27 mouse cellular contexts compared by ENCODE assay signal in the genomic region with DNA sequence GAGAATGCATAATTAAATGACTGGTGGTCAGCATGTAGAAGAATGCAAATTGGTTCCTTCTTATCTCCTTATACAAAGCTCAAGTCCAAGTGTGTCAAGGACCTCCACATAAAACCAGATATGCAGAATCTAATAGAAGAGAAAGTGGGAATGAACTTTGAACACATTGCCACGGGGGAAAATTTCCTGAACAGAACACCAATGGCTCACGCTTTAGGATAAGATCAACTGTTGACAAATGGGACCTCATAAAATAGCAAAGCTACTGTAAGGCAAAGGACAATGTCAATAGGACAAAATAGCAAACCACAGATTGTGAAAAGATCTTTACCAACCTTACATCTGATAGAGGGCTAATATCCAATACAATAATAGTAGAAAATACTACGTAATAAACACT.
"Had no signal": no experiment of that assay in that cellular context is flagged by ENCODE, and none has a peak within 500 bp of the region (broad histone marks: within the 10 kb centered on the region; RNA-seq: fewer than 3 reads in every experiment).

No protein-coding gene starts in this region.

- H3K4me1 ChIP-seq: embryonic facial prominence, embryonic 10.5 days; embryonic facial prominence, embryonic 12.5 days; embryonic facial prominence, embryonic 13.5 days; embryonic facial prominence, embryonic 15.5 days; forebrain, embryonic 10.5 days; forebrain, embryonic 12.5 days; forebrain, embryonic 13.5 days; forebrain, embryonic 15.5 days had no signal

- H3K27ac ChIP-seq: embryonic facial prominence, embryonic 10.5 days; embryonic facial prominence, embryonic 12.5 days; embryonic facial prominence, embryonic 13.5 days; embryonic facial prominence, embryonic 15.5 days; forebrain, embryonic 10.5 days; forebrain, embryonic 12.5 days; forebrain, embryonic 13.5 days; forebrain, embryonic 15.5 days; gastrocnemius, adult 2 months; heart, adult 2 months had no signal

- H3K4me3 ChIP-seq: embryonic facial prominence, embryonic 10.5 days; embryonic facial prominence, embryonic 12.5 days; embryonic facial prominence, embryonic 13.5 days; embryonic facial prominence, embryonic 15.5 days; erythroblast, embryonic 14.5 days; forebrain, embryonic 10.5 days; forebrain, embryonic 12.5 days; forebrain, embryonic 13.5 days; forebrain, embryonic 15.5 days; gastrocnemius, adult 2 months; heart, adult 2 months had no signal

- H3K9ac ChIP-seq: embryonic facial prominence, embryonic 12.5 days; embryonic facial prominence, embryonic 13.5 days; embryonic facial prominence, embryonic 15.5 days; forebrain, embryonic 12.5 days; forebrain, embryonic 13.5 days; forebrain, embryonic 15.5 days; forebrain, postnatal 0 days had no signal

- H3K36me3 ChIP-seq: embryonic facial prominence, embryonic 10.5 days; embryonic facial prominence, embryonic 12.5 days; embryonic facial prominence, embryonic 13.5 days; embryonic facial prominence, embryonic 15.5 days; forebrain, embryonic 10.5 days; forebrain, embryonic 12.5 days; forebrain, embryonic 15.5 days had no signal

- DNase-seq: cerebellum, adult 8-10 months; cerebellum, adult 9-10 months; cerebellum, postnatal 10 days; cerebellum, postnatal 14 days; cerebellum, postnatal 25 days; cerebellum, postnatal 36 days; embryo, embryonic 11 days; forebrain, postnatal 0 days; gastrocnemius, adult 2 months; gastrocnemius, postnatal 10 days; gastrocnemius, postnatal 14 days; gastrocnemius, postnatal 25 days; gastrocnemius, postnatal 36 days; heart, adult 11 months; heart, adult 18-20 months; heart, adult 2 months had no signal

- H3K4me2 ChIP-seq: embryonic facial prominence, embryonic 12.5 days; embryonic facial prominence, embryonic 13.5 days; embryonic facial prominence, embryonic 15.5 days; forebrain, embryonic 12.5 days; forebrain, embryonic 13.5 days; forebrain, embryonic 15.5 days had no signal

- ATAC-seq: forebrain, embryonic 13.5 days; forebrain, embryonic 14.5 days; forebrain, embryonic 15.5 days; forebrain, embryonic 16.5 days; forebrain, postnatal 0 days had no signal

- H3K9me3 ChIP-seq: embryonic facial prominence, embryonic 10.5 days; embryonic facial prominence, embryonic 12.5 days; embryonic facial prominence, embryonic 13.5 days; embryonic facial prominence, embryonic 15.5 days; forebrain, embryonic 10.5 days; forebrain, embryonic 12.5 days; forebrain, embryonic 13.5 days; forebrain, embryonic 15.5 days had no signal

- H3K27me3 ChIP-seq: embryonic facial prominence, embryonic 12.5 days; embryonic facial prominence, embryonic 13.5 days; embryonic facial prominence, embryonic 15.5 days; forebrain, embryonic 12.5 days; forebrain, embryonic 13.5 days; forebrain, embryonic 15.5 days had no signal
